Mouse (Mus musculus) intestine, embryonic 16.5 days (tissue): ENCODE data around the gene Galt. TPM values are rescaled to one million over a fixed set of nuclear protein-coding genes. Genes with fewer than 3 reads are reported as not detected.

Source experiments
- ATAC-seq: fragments of 200-750 bp; cut with Nextera tagmentation; 2 replicates; pipeline ENCODE4 v1.8.0; 2017; ENCODE audit warnings: moderate TSS enrichment, moderate library complexity
- H3K27ac ChIP-seq: fragments of 300-500 bp; sonication (generic); 2 replicates; pipeline ENCODE4 v1.5.1; 2014; ENCODE audit warnings: mild to moderate bottlenecking, low read length
- H3K27me3 ChIP-seq: fragments of 300-500 bp; sonication (generic); replicated peaks from 2 replicates; pipeline ENCODE4 v1.6.1; 2014; ENCODE audit warnings: low read length, control low read depth, mixed read lengths; ENCODE audit not compliant: control insufficient read depth, insufficient read depth
- H3K36me3 ChIP-seq: fragments of 300-500 bp; sonication (generic); 2 replicates; pipeline ENCODE4 v1.6.1; 2014; ENCODE audit warnings: low read length, control low read depth; ENCODE audit not compliant: control insufficient read depth, insufficient read depth
- H3K4me1 ChIP-seq: fragments of 300-500 bp; sonication (generic); 2 replicates; pipeline ENCODE4 v1.6.1; 2014; ENCODE audit warnings: low read length, control low read depth, mixed read lengths; ENCODE audit not compliant: control insufficient read depth, insufficient read depth
- H3K4me2 ChIP-seq: fragments of 300-500 bp; sonication (generic); 2 replicates; pipeline ENCODE4 v1.6.1; 2014; ENCODE audit warnings: low read depth, low read length, control low read depth
- H3K4me3 ChIP-seq: fragments of 300-500 bp; sonication (generic); 2 replicates; pipeline ENCODE4 v1.5.1; 2014; ENCODE audit warnings: mild to moderate bottlenecking, low read length
- H3K9ac ChIP-seq: fragments of 300-500 bp; sonication (generic); 2 replicates; pipeline ENCODE4 v1.6.1; 2014; ENCODE audit warnings: low read depth, low read length
- H3K9me3 ChIP-seq: fragments of 300-500 bp; sonication (generic); 2 replicates; pipeline ENCODE4 v1.6.1; 2016; ENCODE audit warnings: low read length, control low read depth; ENCODE audit not compliant: control insufficient read depth
- WGBS: fragments of 180-500 bp; shearing (Covaris S2); extraction: QIAGEN DNeasy Blood & Tissue Kit; methylation state at CpG from one replicate; pipeline ENCODE4 v1.1.7; 2014; 5-methylcytosine and 5-hydroxymethylcytosine counted together
- polyA plus RNA-seq: library from polyadenylated mRNA; unstranded; fragments of >200 nt; fragmentation: Nextera tagmentation; extraction: Ambion mirVana; gene quantifications from 2 replicates; pipeline ENCODE4 v1.2.1, GENCODE M21; 2015

The Galt gene
- 93.4 and 103 TPM in 2 replicates for polyA plus RNA-seq

DNA sequence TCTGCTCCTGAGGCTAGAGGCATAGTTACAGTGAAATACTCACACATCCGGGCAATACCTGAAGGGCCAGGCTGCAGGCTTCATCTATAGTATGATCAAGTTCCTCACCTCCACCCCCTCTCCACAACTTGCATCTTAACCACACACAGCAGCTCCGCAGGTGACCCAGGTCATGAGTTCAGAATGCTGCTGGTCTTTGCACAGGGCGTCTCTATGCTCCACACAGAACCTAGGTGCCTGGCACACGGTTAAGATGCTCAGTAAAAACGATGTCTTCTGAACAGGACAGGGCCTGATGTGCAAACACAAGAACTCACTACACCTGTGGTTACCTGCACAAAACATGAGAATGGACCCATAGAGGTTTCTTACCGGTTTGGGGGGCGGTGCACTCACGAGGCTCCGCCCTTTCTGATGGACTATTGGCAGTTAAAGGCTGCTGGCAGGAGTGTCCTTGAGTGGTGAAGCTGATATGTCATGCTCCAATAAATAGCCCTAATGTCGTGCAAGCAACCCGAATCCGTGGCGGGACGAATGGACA is at the start of gene Galt:
Galt (plus strand) TSS at position 432 of the 541 bp plus-strand sequence.
- H3K27me3 ChIP-seq = no peaks in the 10 kb centered on the region
- ATAC-seq = peak; percentile 69
- peak within 1 kb of the TSS; percentile 93 for H3K27ac ChIP-seq
- peaks cover 23% of the 10 kb centered on the region for H3K4me1 ChIP-seq
- H3K36me3 ChIP-seq = 0 out of 2 replicates have a peak, but pooled peaks cover 6% of the 10 kb centered on the region
- H3K9ac ChIP-seq = peak within 1 kb of the TSS; percentile 84
- peak within 1 kb of the TSS; percentile 80 for H3K4me2 ChIP-seq
- peak within 1 kb of the TSS; percentile 72 for H3K4me3 ChIP-seq
- H3K9me3 ChIP-seq = no peaks in the 10 kb centered on the region
- WGBS = 11% methylated on average over 14 of the region's 14 CpGs

DNA sequence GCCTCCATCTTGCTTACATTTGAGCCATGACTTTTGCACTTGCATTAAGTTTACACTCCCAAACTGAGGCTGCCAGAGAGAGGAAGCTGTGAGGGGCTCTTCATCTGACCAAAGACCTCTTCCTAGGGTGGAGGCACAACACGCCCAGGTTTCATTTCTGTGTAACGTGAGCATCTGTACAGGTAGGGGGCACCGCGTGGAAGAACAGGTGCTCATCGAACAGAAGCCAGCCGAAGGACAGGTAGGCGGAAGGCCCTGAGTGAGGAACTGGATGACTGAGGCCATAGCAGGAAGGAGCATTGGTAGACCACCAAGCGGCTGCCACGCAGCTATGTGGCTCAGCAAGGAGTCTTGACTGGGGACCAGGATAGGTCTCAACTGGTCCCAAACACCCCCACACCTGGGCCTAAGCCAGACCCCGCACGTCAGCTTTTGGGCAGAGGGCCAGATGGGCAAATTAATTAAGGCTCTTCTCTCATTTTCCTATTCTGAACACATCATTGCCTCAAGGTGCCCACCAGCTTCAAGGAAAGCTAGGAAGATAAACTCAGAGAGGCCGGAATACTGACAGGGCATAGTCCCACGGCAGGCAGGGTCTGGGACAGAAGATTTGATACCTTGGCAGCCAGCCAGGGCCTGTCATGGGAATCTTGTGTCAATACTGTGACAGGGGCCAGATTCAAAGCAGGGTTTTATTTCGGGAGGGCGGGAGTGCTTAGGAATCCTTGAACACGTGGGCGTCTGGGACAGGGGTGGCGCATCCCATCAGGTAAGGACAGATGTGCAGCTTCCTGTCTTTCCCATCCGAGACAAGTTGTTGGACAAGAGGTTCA is 48.9 kb upstream of the Galt start:
- no peak overlapping the region for H3K9ac ChIP-seq

DNA sequence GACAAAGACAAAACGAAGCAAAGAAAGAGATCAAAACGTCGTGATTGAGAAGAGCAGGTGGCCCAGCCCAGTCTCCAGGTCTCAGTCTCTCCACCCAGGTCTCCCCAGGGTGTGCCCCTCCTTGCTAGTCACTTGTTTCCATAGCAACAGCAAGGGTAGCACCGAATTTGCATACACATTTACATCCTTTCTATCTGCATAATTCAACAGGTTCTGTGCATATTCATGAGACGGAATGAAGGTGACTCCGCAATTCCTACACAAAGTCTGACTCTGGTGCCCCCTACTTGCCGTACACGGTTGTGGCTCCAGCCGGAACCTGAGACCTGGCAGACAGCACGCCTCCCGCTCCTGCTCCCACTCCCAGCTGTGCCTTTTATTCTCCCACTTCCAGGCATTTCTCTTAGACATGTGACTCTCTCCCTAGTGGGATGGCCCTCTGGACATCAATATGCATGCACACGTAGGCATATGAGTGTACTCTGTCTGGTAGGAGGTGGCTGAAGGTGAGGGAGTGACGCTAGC is 48.0 kb upstream of the Galt start:
- Histone ChIP-seq H3K27me3 (no peaks in the 10 kb centered on the region), H3K4me3 (0 out of 2 replicates have a peak overlapping the region, but pooled peaks have one; percentile 8), H3K27ac (no peak overlapping the region), H3K4me2 (peak overlapping the region; percentile 25; the same call in 1 of the 2 replicates), H3K4me1 (peaks cover 16% of the 10 kb centered on the region), H3K9me3 (no peaks in the 10 kb centered on the region), H3K36me3 (no peaks in the 10 kb centered on the region), H3K9ac (no peak overlapping the region)
- 3% methylated on average over 13 of the region's 13 CpGs for WGBS
- peak; percentile 62 for ATAC-seq

More for the DNA sequence above, 48.9 kb upstream of the Galt start:
- WGBS = 66% methylated on average over 19 of the region's 19 CpGs
- H3K27ac ChIP-seq = no peak overlapping the region
- H3K36me3 ChIP-seq = no peaks in the 10 kb centered on the region
- H3K27me3 ChIP-seq = no peaks in the 10 kb centered on the region
- H3K4me1 ChIP-seq = peaks cover 12% of the 10 kb centered on the region
- no peak overlapping the region for H3K4me3 ChIP-seq
- H3K4me2 ChIP-seq = no peak overlapping the region
- H3K9me3 ChIP-seq = no peaks in the 10 kb centered on the region
- no peak for ATAC-seq

DNA sequence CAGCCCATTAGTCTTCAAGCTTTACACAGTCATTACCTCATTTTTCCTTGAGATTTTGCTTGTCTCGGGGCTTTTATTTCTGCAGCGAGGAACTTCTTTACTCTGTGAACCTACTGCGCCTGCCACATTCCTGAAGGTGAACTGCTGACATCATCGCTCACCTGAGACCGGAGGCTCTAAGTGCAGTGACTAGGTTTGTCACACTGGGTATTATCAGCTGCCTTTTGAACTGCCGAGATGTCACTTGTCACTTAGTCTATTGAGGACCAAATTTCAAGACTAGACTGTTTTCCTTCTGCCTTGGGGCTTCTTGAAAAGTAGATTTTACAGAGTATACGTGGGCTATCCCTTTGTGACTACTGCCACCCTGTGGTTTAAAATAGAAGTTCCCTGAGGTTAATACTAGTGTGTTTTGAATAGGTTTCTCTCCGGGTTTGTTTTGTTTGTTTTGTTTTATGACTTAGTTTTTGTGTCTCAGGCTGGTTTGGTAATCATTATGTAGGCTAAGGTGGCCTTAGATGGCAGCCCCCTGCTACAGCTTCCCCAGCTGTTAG is 46.8 kb upstream of the Galt start:
- H3K27me3 ChIP-seq = no peaks in the 10 kb centered on the region
- no peaks in the 10 kb centered on the region for H3K9me3 ChIP-seq
- 32% methylated on average over 8 of the region's 8 CpGs for WGBS
- H3K9ac ChIP-seq = 0 out of 2 replicates have a peak overlapping the region, but pooled peaks have one; percentile 3
- no peaks in the 10 kb centered on the region for H3K36me3 ChIP-seq
- H3K4me2 ChIP-seq = peak overlapping the region; percentile 35; the same call in 1 of the 2 replicates
- H3K27ac ChIP-seq = no peak overlapping the region
- peaks cover 23% of the 10 kb centered on the region for H3K4me1 ChIP-seq
- 0 out of 2 replicates have a peak overlapping the region, but pooled peaks have one; percentile 3 for H3K4me3 ChIP-seq
- no peak; the same call in 1 of the 2 replicates for ATAC-seq

DNA sequence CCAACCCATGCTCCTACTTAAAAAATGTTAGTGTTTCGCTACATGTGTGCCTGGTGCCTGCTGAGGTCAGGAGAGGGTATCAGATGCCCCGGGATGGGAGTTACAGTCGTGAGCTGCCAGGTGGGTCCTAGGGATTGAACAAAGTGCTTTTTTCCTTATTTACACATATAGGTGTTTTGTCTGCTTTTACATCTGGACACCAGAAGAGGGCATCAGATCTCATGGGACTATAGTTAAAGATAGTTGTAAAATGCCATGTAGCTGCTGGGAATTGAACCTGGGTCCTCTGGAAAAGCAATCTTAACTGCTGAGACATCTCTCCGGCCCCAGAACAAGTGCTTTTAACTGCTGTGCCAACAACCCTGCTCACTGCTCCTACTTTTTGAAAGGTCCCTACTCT is 44.8 kb upstream of the Galt start:
- H3K27me3 ChIP-seq = no peaks in the 10 kb centered on the region
- no peaks in the 10 kb centered on the region for H3K9me3 ChIP-seq
- no peak overlapping the region for H3K27ac ChIP-seq
- peaks cover 28% of the 10 kb centered on the region for H3K4me1 ChIP-seq
- 65% methylated on average over 4 of the region's 4 CpGs for WGBS
- no peak overlapping the region for H3K9ac ChIP-seq
- no peak for ATAC-seq
- no peak overlapping the region for H3K4me3 ChIP-seq
- H3K4me2 ChIP-seq = no peak overlapping the region
- H3K36me3 ChIP-seq = no peaks in the 10 kb centered on the region; the same call in 1 of the 2 replicates

DNA sequence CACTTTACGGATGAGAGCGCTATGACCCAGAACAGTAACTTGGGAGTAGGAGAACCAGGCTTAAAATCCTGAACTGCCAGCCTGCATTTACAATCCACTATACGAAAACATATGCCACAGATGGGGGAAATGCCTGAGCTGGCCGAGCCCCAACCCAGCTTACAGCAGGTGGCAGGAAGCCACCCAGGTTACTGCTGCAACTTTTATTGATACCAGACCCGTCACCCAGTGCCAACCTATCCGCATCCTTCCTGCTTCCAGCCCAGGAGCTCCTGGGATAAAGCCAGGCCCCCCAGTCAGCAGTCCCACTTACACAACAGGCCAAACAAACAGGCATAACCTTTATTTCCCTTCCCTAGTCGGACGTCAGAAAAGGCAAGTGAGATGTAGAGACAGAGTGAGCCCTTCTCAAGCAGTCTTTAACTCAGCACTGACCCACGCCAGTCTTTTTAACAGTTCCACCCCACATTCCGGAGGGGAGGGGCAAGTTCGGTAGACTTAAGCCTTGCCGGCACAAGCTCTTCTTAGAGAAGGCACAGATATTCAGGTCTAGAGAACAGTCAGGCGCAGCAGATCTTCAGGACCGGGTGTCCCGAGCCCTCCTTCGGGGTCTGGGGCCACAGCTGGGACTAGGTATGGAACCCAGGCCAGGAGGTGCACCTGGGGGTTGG is 43.2 kb upstream of the Galt start:
- H3K4me2 ChIP-seq = peak overlapping the region; percentile 88
- no peak overlapping the region for H3K27ac ChIP-seq
- peaks cover 21% of the 10 kb centered on the region for H3K4me1 ChIP-seq
- no peaks in the 10 kb centered on the region for H3K9me3 ChIP-seq
- H3K4me3 ChIP-seq = peak overlapping the region; percentile 77
- no peak for ATAC-seq
- WGBS = 72% methylated on average over 16 of the region's 16 CpGs
- H3K27me3 ChIP-seq = no peaks in the 10 kb centered on the region
- peak overlapping the region; percentile 95 for H3K9ac ChIP-seq
- no peaks in the 10 kb centered on the region; the same call in 1 of the 2 replicates for H3K36me3 ChIP-seq

- ATAC-seq = peak; percentile 36
- peak overlapping the region; percentile 88 for H3K4me2 ChIP-seq
- 36% methylated on average over 31 of the region's 31 CpGs for WGBS
Observed at GRCm38 (mm10) chr4:41712421-41713196, 42.4 kb upstream of the Galt start.

DNA sequence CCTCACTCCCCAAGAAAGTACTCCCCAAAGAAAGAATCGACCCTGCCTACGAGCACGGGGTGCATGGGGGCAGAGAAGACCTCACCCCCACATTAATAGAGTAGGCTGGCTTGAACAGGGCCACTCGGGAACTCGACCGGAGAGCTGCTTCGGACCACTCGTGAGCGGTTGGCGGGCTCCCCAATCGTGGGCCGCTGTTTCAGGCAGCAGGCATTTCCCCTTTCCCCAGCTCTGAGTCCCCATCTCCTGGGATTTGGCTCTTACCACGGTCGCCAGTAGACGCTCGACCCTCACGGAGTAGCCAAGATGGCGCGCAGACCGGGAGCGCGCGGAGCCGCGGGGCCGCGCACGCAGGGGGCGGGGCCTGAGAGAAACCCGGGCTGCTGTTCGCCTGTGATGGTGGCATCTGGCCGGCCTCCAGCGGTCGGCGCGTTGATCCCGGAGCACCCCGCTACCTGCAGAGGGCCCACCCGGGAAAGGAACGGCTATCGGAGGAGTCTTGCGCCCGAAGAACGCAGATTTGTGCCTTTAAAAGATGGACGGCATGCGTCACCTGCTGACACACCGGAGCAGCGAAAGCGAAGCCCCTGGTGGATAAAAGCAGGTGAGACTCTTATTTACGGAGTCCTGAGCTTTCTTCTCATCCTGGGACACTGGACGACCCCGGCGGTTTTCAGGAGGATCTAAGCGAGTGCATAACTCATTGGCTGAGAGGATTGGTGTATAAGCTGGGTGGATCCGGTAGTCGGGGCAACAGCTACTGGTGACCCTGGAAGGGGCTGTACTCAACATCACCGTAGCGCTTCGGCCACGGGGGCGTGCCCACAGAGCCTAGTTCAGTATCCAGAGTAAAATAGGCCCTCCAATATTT is 41.6 kb upstream of the Galt start, which contains the start of gene Rpp25l:
Rpp25l (minus strand) TSS at position 338 of the 871 bp plus-strand sequence.
- Histone ChIP-seq H3K36me3 (peaks cover under 1% of the 10 kb centered on the region; the same call in 1 of the 2 replicates), H3K4me3 (peak within 1 kb of the TSS; percentile 77), H3K4me2 (peak within 1 kb of the TSS; percentile 93), H3K4me1 (peaks cover 16% of the 10 kb centered on the region), H3K9ac (peak within 1 kb of the TSS; percentile 95), H3K27me3 (no peaks in the 10 kb centered on the region), H3K27ac (peak within 1 kb of the TSS; percentile 55), H3K9me3 (no peaks in the 10 kb centered on the region)
- ATAC-seq = peak; percentile 78
- WGBS = under 1% methylated on average over 61 of the region's 61 CpGs

More at GRCm38 (mm10) chr4:41712421-41713196, 42.4 kb upstream of the Galt start:
- no peaks in the 10 kb centered on the region for H3K9me3 ChIP-seq
- H3K4me1 ChIP-seq = peaks cover 16% of the 10 kb centered on the region
- H3K9ac ChIP-seq = peak overlapping the region; percentile 95
- H3K27me3 ChIP-seq = no peaks in the 10 kb centered on the region
- peak overlapping the region; percentile 55; the same call in 1 of the 2 replicates for H3K27ac ChIP-seq
- no peaks in the 10 kb centered on the region; the same call in 1 of the 2 replicates for H3K36me3 ChIP-seq
- H3K4me3 ChIP-seq = peak overlapping the region; percentile 77
